Mouse (Mus musculus) v-Abl transformed pro-B cells (cell line): ENCODE results near the gene Csn2.

Experiments
- in situ Hi-C, 2 experiments: fragments of 400-800 bp; cut with MboI; formaldehyde crosslinking; loops; one replicate each; pipeline ENCODE4 v1.15.1; 2025; ENCODE audit not compliant: unreplicated experiment in 2 of 2

Csn2 gene

DNA sequence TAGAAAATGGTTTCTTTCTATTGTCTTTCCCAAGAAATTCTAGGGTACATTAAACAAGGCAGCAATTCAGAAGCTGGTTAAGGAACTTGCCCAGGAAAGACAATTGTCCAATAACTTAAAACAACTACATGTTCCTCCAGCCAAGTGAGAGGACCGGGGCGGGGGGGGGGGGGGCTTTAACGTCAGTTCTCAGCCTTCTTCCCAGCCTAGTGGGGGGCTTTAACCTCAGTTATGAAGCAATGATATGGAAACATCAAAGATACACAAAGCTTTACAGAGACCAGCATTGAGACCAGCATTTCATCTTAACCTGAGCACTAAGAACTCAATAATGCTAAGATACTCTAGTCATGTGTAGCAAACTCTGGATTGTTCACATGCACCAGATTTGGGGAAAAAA, at the start of gene Csn2:
Csn2 (minus strand) TSS at position 101 of the 400 bp plus-strand sequence.
- in situ Hi-C loops = no loop called here

GRCm38 (mm10) chr5:87734821-87735220, 35.4 kb upstream of the Csn2 start:
- in situ Hi-C loops = no loop called here

GRCm38 (mm10) chr5:87705891-87706290, 6.5 kb upstream of the Csn2 start:
- in situ Hi-C loops = no loop called here

- in situ Hi-C loops = no loop called here
Measured at GRCm38 (mm10) chr5:87665908-87666307, 33.5 kb downstream of the Csn2 start, which contains the start of gene Csn1s1. TSS of gene Csn1s1 (plus strand) at chr5:87666208.

GRCm38 (mm10) chr5:87642787-87643186, 56.6 kb downstream of the Csn2 start:
- in situ Hi-C loops = no loop called here
